Mouse (Mus musculus): ENCODE measurements around the gene Arhgap23.

Gene Arhgap23

GRCm38 (mm10) chr11:97435808-97436491, 20.6 kb downstream of the Arhgap23 start:
- peak; percentile 98 for DNase-seq

- DNase-seq: peak; percentile 99
Measured at GRCm38 (mm10) chr11:97437745-97438144, 22.4 kb downstream of the Arhgap23 start.

- DNase-seq: peak; percentile 99
Measured at GRCm38 (mm10) chr11:97438868-97439267, 23.5 kb downstream of the Arhgap23 start.

GRCm38 (mm10) chr11:97439935-97440334, 24.6 kb downstream of the Arhgap23 start:
- DNase-seq: peak; percentile 99

- no peak for DNase-seq
Measured at GRCm38 (mm10) chr11:97440441-97440881, 25.1 kb downstream of the Arhgap23 start.

GRCm38 (mm10) chr11:97441036-97441657, 25.8 kb downstream of the Arhgap23 start:
- DNase-seq: peak; percentile 94

GRCm38 (mm10) chr11:97441658-97442125, 26.4 kb downstream of the Arhgap23 start:
- peak; percentile 97 for DNase-seq

- peak; percentile 87 for DNase-seq
Measured at GRCm38 (mm10) chr11:97442891-97443675, 27.8 kb downstream of the Arhgap23 start.

GRCm38 (mm10) chr11:97445596-97445995, 30.3 kb downstream of the Arhgap23 start:
- peak; percentile 81 for DNase-seq

- DNase-seq: peak; percentile 93
Measured at GRCm38 (mm10) chr11:97445999-97446511, 30.7 kb downstream of the Arhgap23 start.

GRCm38 (mm10) chr11:97447979-97448378, 32.6 kb downstream of the Arhgap23 start:
- DNase-seq: peak; percentile 92

GRCm38 (mm10) chr11:97448611-97449394, 33.5 kb downstream of the Arhgap23 start:
- DNase-seq: peak; percentile 97

GRCm38 (mm10) chr11:97449601-97450293, 34.4 kb downstream of the Arhgap23 start:
- peak; percentile 99 for DNase-seq

- peak; percentile 97 for DNase-seq
Measured at GRCm38 (mm10) chr11:97450305-97450922, 35.1 kb downstream of the Arhgap23 start.

- peak; percentile 97 for DNase-seq
Measured at GRCm38 (mm10) chr11:97451625-97452024, 36.3 kb downstream of the Arhgap23 start.

- DNase-seq: no peak
Measured at GRCm38 (mm10) chr11:97457120-97457519, 41.8 kb downstream of the Arhgap23 start.

GRCm38 (mm10) chr11:97461307-97461820, 46.0 kb downstream of the Arhgap23 start:
- peak; percentile 80 for DNase-seq

- DNase-seq: no peak
Measured at GRCm38 (mm10) chr11:97462538-97462937, 47.2 kb downstream of the Arhgap23 start.

- DNase-seq: peak; percentile 90
Measured at GRCm38 (mm10) chr11:97463166-97463565, 47.8 kb downstream of the Arhgap23 start.

GRCm38 (mm10) chr11:97463991-97464390, 48.7 kb downstream of the Arhgap23 start:
- no peak for DNase-seq

GRCm38 (mm10) chr11:97465957-97466356, 50.6 kb downstream of the Arhgap23 start:
- no peak for DNase-seq
